Mouse (Mus musculus) MEL (cell line): ENCODE results near the gene Sytl3. TPM values are rescaled to one million over a fixed set of nuclear protein-coding genes. Genes with fewer than 3 reads are reported as not detected.

Experiments used
- DNase-seq: peaks from one replicate; pipeline ENCODE4 v3.0.0; 2011; ENCODE audit warnings: low read depth, low spot score
- H3K27ac ChIP-seq: 2 replicates; pipeline ENCODE4 v1.5.1; 2012; ENCODE audit warnings: low read depth, mild to moderate bottlenecking, control low read depth, low read length, moderate library complexity; ENCODE audit not compliant: control insufficient read depth
- H3K27me3 ChIP-seq, 2 experiments: fragments of 150-350 bp in 1 of 2; sonication (generic) in 1 of 2; 2 replicates each; pipeline ENCODE4 v1.6.1; 2012; ENCODE audit warnings: low read length in 2 of 2, mild to moderate bottlenecking in 2 of 2, improper control_type of control experiment in 1 of 2, moderate library complexity in 1 of 2; ENCODE audit not compliant: insufficient read depth in 2 of 2, control insufficient read depth in 1 of 2
- H3K36me3 ChIP-seq, 2 experiments: 2 replicates each; pipeline ENCODE4 v1.6.1; 2012 to 2014; ENCODE audit warnings: low read length in 2 of 2, improper control_type of control experiment in 1 of 2, inconsistent platforms in 1 of 2, mild to moderate bottlenecking in 1 of 2; ENCODE audit not compliant: insufficient read depth in 2 of 2, control insufficient read depth in 1 of 2
- H3K4me1 ChIP-seq, 2 experiments: fragments of 150-350 bp in 1 of 2; sonication (generic) in 1 of 2; 2 replicates each; pipeline ENCODE4 v1.6.1; 2012; ENCODE audit warnings: low read length in 2 of 2, improper control_type of control experiment in 1 of 2, mild to moderate bottlenecking in 1 of 2; ENCODE audit not compliant: insufficient read depth in 2 of 2, control insufficient read depth in 1 of 2
- H3K4me3 ChIP-seq, 2 experiments: fragments of 150-350 bp in 1 of 2; sonication (generic) in 1 of 2; 2 replicates each; pipeline ENCODE4 v1.5.1; 2012; ENCODE audit warnings: low read depth in 2 of 2, low read length in 2 of 2, mild to moderate bottlenecking in 2 of 2, moderate library complexity in 2 of 2, control low read depth in 1 of 2, improper control_type of control experiment in 1 of 2; ENCODE audit not compliant: control insufficient read depth in 1 of 2, insufficient read depth in 1 of 2
- H3K79me2 ChIP-seq: 2 replicates; pipeline ENCODE4 v1.6.1; 2012; ENCODE audit warnings: mild to moderate bottlenecking, low read length, moderate library complexity; ENCODE audit not compliant: control insufficient read depth, poor library complexity, insufficient read depth
- H3K9ac ChIP-seq: 2 replicates; pipeline ENCODE4 v1.6.1; 2012; ENCODE audit warnings: low read depth, mild to moderate bottlenecking, control low read depth, low read length, moderate library complexity; ENCODE audit not compliant: control insufficient read depth, poor library complexity, severe bottlenecking
- H3K9me3 ChIP-seq: fragments of 150-350 bp; sonication (generic); replicated peaks from 2 replicates; pipeline ENCODE4 v1.6.1; 2012; ENCODE audit warnings: mild to moderate bottlenecking, low read length, improper control_type of control experiment, moderate library complexity; ENCODE audit not compliant: insufficient read depth
- CHD2 ChIP-seq: IDR thresholded peaks from 2 replicates; pipeline ENCODE4 v1.6.1; 2011; ENCODE audit warnings: low read length, improper control_type of control experiment
- EP300 ChIP-seq, 2 experiments: IDR thresholded peaks; 2 replicates each; pipeline ENCODE4 v1.6.1; 2011; ENCODE audit warnings: improper control_type of control experiment in 2 of 2, low read length in 2 of 2, low read depth in 1 of 2, mild to moderate bottlenecking in 1 of 2
- ETS1 ChIP-seq: IDR thresholded peaks from 2 replicates; pipeline ENCODE4 v1.6.1; 2012; ENCODE audit warnings: low read depth, mild to moderate bottlenecking, inconsistent platforms, low read length, improper control_type of control experiment, moderate library complexity
- GATA1 ChIP-seq: IDR thresholded peaks from 2 replicates; pipeline ENCODE4 v1.6.1; 2011; ENCODE audit warnings: low read depth, low read length, improper control_type of control experiment
- JUND ChIP-seq: IDR thresholded peaks from 2 replicates; pipeline ENCODE4 v1.6.1; 2011; ENCODE audit warnings: low read depth, mild to moderate bottlenecking, improper control_type of control experiment, low read length
- KAT2A ChIP-seq: conservative IDR thresholded peaks from 2 replicates; pipeline ENCODE4 v1.6.1; 2012; ENCODE audit warnings: low read depth, low read length, improper control_type of control experiment, inconsistent platforms
- MYC ChIP-seq: IDR thresholded peaks from 2 replicates; pipeline ENCODE4 v1.6.1; 2011; ENCODE audit warnings: low read depth, mild to moderate bottlenecking, low read length, improper control_type of control experiment, moderate library complexity
- NRF1 ChIP-seq: IDR thresholded peaks from 2 replicates; pipeline ENCODE4 v1.6.1; 2014; ENCODE audit warnings: low read depth, mild to moderate bottlenecking, inconsistent platforms, low read length, improper control_type of control experiment, moderate library complexity; ENCODE audit not compliant: poor library complexity, insufficient read depth, severe bottlenecking
- POLR2AphosphoS5 ChIP-seq: IDR thresholded peaks from 2 replicates; pipeline ENCODE4 v1.6.1; 2012; ENCODE audit warnings: low read depth, borderline replicate concordance, mild to moderate bottlenecking, inconsistent platforms, low read length, moderate library complexity, mixed read lengths
- RCOR1 ChIP-seq: IDR thresholded peaks from 2 replicates; pipeline ENCODE4 v1.6.1; 2012; ENCODE audit warnings: low read depth, mild to moderate bottlenecking, inconsistent platforms, low read length, improper control_type of control experiment
- SIN3A ChIP-seq: IDR thresholded peaks from 2 replicates; pipeline ENCODE4 v1.6.1; 2012; ENCODE audit warnings: low read length, improper control_type of control experiment, inconsistent platforms
- TAL1 ChIP-seq: IDR thresholded peaks from 2 replicates; pipeline ENCODE4 v1.6.1; 2012; ENCODE audit warnings: mild to moderate bottlenecking, inconsistent platforms, low read length, moderate library complexity, mixed read lengths
- TBP ChIP-seq: IDR thresholded peaks from 2 replicates; pipeline ENCODE4 v1.8.0; 2011; ENCODE audit warnings: low read depth, low read length, improper control_type of control experiment
- TCF12 ChIP-seq: IDR thresholded peaks from 2 replicates; pipeline ENCODE4 v1.6.1; 2014; ENCODE audit warnings: low read depth, mild to moderate bottlenecking, inconsistent platforms, low read length, improper control_type of control experiment, moderate library complexity
- polyA plus RNA-seq, 2 experiments: library from polyadenylated mRNA; stranded (reverse) in 1 of 2; unstranded in 1 of 2; fragments of >175 nt in 1 of 2; fragments of >200 nt in 1 of 2; gene quantifications; 2 replicates each; pipeline versions ENCODE4 v1.2.1 to v1.2.4; 2012; ENCODE audit warnings: low replicate concordance in 2 of 2, low read depth in 1 of 2; ENCODE audit not compliant: insufficient read length in 2 of 2, insufficient read depth in 1 of 2, missing spikeins in 1 of 2
- total RNA-seq: library from RNA; depleted of rRNA; stranded (reverse); fragments of 300-350 nt; gene quantifications from 2 replicates; pipeline ENCODE4 v1.2.3, GENCODE M21; 2012

Sytl3 gene
- total and polyA plus RNA-seq, 3 experiments: not detected

DNA sequence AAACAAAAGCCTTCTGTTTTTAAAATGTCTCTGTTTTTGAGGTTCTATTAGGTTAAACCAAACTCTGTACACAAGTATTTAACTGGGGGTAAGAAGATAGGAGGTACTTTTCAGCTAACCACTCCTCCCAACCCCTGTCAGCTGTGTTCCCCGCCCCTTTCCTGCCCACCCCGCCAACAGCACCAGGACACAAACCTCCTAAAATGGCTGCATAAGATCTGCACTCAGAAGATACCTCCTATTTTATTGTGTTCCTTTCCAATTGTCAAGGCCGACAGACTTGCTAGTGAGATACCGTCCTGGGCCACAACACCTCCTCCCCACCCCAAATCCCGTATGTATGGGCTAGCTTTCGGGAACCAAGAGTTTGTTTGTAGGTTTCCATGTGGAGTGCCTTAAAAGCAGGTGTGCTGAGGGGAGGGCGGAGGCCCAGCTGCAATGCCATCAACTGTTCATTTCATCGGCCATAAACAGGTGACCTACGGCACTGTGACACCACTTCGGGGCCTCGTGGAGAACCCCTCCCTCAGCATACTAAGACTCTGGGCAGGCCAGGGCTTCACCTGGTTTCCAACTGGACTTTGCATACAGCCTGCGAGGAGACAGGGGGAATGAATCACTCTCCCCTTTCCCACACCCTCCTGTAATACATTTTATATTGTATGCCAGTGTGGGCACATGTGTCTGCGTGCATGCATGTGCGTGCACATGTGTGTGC lies 114.5 kb downstream of the Sytl3 start:
- Histone ChIP-seq H3K27ac (no peak overlapping the region), H3K9me3 (no peaks in the 10 kb centered on the region), H3K27me3 (no peaks in the 10 kb centered on the region), H3K79me2 (peaks cover 27% of the 10 kb centered on the region; the same call in 1 of the 2 replicates), H3K4me3 (no peak overlapping the region), H3K4me1 (peaks cover 2 to 6% of the 10 kb centered on the region in 2 experiments; a peak in 3 of 4 replicates), H3K9ac (no peak overlapping the region), H3K36me3 (peaks cover 0 to 7% of the 10 kb centered on the region in 2 experiments; a peak in 3 of 4 replicates)
- peak; percentile 60 for DNase-seq
- TF ChIP-seq ETS1 (peak; percentile 38), CHD2 (no peak), NRF1 (no peak), TCF12 (peak; percentile 84), KAT2A (no peak), RCOR1 (peak; percentile 31; the same call in 1 of the 2 replicates), POLR2AphosphoS5 (no peak), EP300 (IDR thresholded peaks at IDR 0.05; ENCODE audit: low read depth in 1 of 2, low read length in 2 of 2) (peak in 1 of 2 experiments; percentile 74; a peak in 2 of 4 replicates), TAL1 (peak; percentile 40), GATA1 (peak; percentile 31; the same call in 1 of the 2 replicates), TBP (no peak)

DNA sequence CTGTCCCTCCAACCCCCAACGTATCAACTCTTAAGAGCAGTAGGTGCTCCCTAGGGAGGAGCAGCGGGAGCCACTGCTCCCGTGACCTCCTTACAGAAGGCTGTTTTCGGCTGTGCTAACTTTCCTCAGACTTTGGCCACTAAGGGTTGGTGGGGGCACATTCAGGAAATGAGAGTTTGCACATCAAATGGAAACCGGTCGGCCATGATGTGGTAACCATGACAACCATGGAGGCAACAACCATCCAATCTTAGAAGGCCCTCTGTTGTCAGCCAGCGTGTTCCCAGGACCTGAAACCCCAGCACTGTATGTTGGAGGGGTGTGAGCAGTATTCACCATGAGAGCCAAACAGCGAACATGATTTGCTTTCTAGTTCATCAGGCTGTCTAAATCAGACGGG lies 116.3 kb downstream of the Sytl3 start:
- no peak overlapping the region for H3K27ac ChIP-seq
- peaks cover 6 to 8% of the 10 kb centered on the region in 2 experiments; a peak in 3 of 4 replicates for H3K4me1 ChIP-seq
- no peaks in the 10 kb centered on the region for H3K27me3 ChIP-seq
- H3K36me3 ChIP-seq: peaks cover 0 to 8% of the 10 kb centered on the region in 2 experiments; a peak in 3 of 4 replicates
- H3K79me2 ChIP-seq: peaks cover 39% of the 10 kb centered on the region
- no peak for DNase-seq
- TF ChIP-seq MYC (no peak), ETS1 (no peak), SIN3A (no peak), EP300 (IDR thresholded peaks at IDR 0.05; ENCODE audit: low read depth in 1 of 2, low read length in 2 of 2) (no peak), JUND (no peak)
- H3K9me3 ChIP-seq: no peaks in the 10 kb centered on the region
- H3K4me3 ChIP-seq: no peak overlapping the region
- no peak overlapping the region for H3K9ac ChIP-seq
